Mouse (Mus musculus) gastrocnemius, postnatal 4 days (tissue): ENCODE data around the gene Fbxl2. TPM values are rescaled to one million over a fixed set of nuclear protein-coding genes. Genes with fewer than 3 reads are reported as not detected.

ENCODE experiments used
- DNase-seq, 2 experiments: peaks; one replicate each; pipeline ENCODE4 v3.0.0; 2021 to 2022; ENCODE audit warnings: low spot score in 2 of 2, mixed read lengths in 2 of 2
- total RNA-seq, 2 experiments: library from RNA; stranded (reverse); gene quantifications; 2 replicates each; pipeline ENCODE4 v1.2.3; 2021

The Fbxl2 gene
- total RNA-seq, 2 experiments from 2014 or later, result 3.9 to 4.0 TPM

DNA sequence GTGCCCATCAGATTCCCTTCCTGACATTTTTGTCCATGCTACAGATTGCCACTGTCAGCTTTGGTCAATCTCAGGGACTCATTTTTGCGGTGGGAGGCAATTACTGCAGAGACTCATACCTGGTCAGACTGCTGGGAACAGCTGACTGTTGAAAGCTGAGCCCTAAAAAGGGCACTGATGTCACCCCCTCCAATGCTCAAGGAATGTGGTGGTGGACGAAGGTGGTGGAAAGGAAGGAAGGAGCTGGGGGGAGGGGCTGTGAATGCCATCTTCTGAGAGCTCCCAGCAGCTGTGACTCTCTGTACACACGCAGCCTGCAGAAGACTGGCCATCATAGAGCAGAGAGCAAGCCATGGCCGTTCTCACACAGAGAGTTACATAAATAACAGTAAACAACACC, 23.9 kb downstream of the Fbxl2 start:
- DNase-seq, result no peak

DNA sequence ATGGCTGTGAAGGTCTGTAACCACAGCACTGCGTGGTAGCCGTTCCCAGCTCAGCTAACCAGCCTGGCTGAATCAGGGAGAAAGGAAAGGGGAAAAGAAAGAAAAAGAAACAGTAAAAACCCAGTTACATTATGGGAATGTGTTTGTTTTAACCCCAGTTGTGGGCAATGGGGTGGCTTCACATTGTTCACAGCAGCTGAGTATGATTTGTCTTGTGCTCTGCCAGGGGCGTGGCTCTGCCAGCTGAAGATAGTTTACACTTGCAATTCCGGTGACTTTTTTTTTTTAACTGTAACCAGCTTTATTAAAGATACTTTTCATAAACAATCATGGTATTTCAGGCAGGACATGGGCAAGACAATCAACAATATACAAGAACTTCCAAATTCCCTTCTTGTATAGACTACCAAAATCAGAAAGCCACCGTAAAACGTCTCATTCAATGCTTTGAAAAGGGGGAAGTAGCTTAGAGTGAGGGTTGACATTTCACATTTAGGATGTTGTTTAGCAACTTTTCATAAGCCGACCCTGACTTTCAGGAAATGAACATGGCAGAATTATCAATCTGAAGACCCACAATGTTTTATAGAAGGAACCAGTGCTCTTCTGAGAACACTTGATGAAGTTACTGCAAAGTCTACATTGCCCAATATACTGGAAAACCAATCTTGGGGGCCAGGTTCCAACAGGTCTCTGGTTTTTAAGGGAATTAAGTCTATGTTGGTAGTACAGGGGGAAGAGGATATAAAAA, 26.8 kb downstream of the Fbxl2 start:
- no peak for DNase-seq

DNA sequence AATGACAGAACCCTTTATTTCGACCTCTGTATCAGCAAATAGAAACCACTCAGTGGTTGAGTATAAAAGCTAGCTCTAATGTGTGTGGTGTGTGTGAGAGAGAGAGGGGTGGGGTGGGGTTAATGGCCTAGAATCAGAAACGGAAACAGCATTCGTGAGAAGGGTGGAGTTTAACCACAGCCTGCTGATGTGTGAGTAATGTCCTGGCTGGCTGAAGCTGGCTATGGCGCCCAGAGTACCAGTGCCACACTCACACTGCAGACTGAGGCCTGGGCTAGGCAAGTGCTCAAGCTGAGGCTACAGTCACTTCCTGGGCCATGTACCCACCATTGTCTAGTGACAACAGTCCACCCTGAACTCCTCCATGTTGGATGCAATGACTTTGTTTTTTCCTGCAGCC, 29.6 kb downstream of the Fbxl2 start:
- DNase-seq, result no peak

DNA sequence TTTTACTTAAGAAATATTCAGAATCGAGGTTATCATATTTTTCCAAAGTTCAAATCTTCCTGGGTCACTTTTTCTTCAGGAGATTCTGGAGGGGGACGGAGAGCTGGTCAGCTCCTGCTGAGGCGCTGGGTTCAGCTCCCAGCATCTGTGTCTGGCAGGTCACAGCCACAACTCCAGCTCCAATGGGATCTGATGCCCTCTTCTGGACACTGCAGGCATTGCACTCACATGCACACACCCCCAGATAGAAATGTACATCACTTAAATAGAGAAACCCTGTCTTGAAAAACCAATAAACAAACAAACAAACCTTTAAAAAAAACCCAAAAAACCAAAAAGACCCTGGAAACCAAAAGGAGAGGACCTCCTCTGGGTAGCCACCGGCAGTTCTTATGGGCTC, 30.3 kb downstream of the Fbxl2 start:
- no peak for DNase-seq

DNA sequence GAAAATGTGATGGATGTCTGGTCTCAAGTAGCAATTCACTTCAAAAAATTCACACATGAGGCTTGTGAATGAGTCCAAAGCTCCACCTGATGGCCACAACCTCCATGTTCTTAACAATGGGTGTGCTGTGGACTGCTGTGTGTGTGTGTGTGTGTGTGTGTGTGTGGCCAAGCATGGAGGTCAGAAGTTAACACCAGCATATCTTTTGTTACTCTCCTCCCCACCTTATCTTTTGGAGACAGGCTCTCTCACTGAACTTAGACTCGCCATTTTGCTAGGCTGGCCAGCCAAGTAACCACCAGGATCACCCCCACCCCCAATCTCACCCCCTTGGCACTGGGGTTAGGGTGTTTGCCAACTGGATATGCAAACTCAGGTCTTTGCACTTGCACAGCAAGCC, 32.0 kb downstream of the Fbxl2 start:
- DNase-seq, result no peak

DNA sequence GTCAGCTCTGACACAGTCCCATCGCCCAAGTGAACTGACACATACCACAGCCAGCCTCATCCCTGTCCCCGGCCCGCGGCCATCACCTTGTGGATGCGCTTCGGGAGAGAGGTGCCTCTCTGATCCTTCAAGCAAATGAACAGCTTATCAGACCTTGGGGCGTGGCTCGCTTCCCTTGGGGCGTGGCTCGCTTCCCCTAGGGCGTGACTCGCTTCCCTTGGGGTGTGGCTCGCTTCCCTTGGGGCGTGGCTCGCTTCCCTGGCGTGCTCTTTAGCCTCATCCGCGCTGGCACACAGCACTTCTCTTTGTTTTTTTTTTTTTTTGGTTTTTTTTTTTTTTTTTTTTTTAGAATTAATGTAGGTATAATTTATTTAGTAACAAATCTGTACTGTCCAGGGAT, 34.8 kb downstream of the Fbxl2 start:
- no peak for DNase-seq

DNA sequence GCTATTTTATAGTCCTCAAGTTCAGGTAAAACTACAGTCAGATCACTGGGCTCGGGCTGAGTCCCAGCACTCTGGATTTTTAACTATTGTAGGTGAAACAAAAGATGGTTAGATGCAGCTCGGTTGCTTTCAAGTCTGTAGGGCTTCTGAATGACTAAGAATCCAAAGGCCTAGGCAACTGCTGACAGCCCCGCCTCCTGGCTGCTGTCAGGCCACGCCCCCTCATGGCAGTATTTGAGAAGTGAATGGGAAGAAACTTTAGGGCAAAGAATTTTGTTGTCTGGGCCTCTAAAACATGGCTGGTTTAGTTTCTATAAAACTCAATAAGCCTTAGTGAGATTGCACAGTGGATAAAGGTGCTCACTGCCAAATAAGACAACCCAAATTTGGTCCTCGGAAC, 36.5 kb downstream of the Fbxl2 start:
- DNase-seq, result no peak

DNA sequence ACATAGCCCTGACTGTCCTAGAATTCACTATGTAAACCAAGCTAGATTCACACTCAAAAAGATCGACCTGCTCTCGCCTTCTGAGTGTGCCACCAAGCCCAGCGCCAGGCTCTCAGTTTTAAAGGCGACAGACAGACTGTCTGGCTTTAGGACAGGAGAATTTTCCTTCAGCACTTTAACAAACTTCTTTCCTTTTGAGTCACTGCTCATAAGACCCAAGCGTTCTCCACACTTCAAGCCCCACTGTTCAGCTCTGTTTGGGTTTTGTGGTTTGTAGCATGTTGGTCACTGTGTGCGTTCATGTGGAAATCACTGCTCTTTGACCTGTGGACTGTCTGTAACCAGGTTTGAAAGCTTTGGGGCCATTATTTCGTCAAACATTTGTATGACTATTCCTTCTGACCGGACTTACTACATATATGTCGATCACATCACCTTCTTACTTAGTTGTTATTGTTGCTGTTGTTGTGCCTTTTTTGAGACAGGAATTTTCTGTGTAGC, 38.1 kb downstream of the Fbxl2 start:
- DNase-seq, result no peak

DNA sequence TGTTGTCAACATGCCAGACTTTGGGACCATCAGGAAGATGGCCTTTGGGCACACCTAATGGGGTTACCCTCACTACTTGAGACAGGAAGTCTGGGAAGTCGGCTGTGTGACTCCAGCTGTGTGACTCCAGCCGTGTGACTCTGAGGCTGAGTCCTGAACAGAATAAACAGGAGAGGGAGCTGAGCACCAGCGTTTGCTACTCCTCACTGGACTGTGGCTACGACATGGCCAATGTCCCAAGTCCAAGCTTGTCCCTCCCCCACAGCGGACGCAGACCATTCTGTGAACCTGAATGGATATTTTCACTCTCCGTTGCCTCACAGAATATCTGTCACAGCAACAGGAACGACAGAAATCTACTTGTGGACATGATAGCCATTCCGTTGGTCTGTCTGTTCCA, 39.2 kb downstream of the Fbxl2 start:
- DNase-seq, result no peak

DNA sequence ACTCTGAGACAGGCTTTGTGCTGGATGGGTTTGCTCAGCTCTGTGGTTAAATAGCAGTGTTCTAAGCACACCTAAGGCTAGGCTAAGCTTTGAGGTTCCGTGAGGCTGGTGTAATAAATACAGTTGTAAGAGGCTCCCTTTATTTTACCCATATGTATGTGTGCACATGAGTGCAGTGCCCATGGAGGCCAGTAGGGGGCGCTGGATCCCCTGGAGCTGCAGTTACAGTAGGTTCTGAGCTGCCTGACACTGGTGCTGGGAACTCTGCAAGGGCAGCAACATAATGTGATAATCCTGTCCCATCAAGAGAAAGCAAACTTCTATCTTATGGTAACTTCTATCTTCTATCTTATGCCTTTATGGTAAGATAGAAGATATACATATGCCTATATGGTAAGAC, 47.7 kb downstream of the Fbxl2 start:
- DNase-seq, result no peak

DNA sequence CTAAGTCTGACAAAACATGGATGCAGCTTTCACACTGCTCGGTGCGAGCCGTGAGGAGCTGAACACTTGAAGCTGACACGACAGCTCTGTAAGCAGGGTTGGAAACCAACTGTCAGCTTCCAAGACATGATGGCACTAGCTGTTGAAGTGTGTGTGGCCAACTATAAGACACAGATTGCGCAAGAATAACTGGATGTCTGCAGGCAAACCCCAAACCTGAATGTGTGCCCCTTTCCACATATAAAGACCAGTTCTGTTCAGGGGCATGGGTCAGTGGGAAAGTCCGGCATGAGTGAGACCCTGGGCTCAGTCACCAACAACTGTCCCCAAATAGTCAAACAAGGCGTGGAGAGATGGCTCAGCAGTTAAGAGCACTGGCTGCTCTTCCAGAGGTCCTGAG, 53.2 kb downstream of the Fbxl2 start:
- DNase-seq, result no peak

DNA sequence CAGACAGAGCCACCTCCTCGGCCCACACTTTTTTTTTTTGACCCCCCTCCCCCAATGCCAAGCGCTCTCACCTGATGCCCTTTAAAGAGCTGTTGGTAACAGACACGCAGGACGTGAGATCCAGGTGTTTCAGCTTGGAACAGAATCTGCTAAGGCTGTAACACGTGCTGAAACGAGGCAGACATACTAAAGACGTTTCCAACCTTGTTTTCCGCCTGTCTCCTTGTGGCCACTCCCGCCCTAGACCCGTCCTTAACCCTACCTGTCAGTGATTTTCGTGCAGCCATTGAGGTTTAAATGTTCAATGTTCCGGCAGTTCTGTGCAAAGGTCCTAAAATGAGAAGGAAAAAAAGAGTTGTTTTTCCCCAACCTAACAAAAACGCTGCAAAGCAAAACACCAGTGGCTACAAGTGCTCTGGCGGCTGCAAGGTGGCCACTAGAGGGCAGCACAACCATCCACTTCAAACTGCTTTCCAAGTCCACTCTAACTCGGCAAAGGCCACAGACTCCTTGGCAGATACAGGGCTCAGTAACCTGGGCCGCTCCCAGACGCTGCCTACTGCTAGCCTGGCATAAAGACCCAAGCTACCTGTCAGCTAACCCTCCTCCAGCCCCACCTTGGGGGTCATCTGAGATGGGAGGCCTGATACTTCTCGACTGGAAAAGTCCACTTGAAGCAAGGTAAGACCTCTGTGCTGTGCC, 55.3 kb downstream of the Fbxl2 start:
- DNase-seq, result peak; percentile 71 to 81

DNA sequence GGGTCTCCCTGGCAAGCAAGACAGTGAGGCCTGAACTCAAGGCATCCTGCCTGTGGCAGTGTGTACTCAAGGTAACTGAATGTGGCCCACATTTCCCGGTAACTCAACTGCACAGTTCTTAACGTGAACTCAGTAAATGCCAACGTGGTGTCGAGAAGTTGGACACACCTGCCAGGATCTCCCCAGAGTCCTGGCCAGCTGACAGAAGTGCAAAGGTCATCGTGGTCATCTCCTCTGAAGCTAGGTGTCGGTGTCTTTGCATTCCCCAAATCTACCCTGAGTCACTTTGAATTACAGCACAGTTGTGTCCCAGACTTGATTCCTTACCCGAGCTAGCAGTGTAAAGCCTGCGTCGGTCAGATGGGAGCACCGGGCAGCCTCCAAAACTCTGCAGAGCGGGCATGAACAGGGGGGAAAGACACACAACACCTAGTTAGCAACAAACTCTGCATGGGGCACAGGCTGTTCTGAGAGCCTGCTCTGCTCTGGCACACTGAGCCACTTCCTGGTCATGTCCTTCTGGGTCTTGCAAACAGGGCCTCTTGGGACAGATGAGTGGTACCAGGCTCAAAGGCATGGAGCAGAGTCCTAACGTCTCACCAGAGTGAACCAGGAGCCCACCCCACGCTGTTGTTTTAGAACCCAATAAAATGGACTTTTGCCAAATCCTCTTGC, 60.9 kb downstream of the Fbxl2 start:
- DNase-seq, result no peak

DNA sequence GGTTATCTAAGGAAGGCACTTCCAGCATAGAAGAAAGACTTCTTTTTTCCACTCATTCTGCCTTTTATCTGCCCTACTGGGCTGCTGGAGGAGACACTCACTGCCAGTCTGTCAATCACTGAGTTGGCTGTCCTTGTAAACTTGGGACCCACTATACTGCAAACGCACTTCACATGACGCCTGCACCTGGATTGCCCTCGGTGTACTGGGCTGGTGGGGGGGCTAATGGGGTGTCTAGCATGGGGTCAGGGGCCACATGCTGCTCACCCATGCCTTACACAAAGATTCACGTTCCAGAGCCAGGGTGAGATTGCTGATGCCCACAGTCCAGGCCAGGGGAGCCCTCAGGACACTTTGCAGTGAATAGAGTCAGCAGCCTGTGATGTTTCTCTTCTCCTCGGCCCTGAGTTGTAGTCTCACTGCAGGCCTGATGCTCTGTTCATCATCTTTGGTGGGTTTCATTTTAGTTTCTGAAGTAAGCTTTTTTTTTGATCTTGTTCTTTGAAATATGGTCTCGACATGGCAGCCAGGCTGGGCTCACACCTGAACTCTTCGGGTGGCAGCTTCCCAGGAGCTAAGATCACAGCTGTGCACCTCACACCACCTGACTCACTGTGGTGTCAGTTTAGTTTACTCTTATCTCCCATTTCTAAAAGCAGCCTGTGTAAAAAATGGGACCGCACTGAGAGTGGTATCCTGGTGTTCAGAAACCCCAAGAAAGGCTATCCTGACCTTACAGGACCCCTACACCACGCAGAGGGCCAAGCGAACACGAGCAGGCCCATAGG, 62.9 kb downstream of the Fbxl2 start:
- DNase-seq, result no peak

DNA sequence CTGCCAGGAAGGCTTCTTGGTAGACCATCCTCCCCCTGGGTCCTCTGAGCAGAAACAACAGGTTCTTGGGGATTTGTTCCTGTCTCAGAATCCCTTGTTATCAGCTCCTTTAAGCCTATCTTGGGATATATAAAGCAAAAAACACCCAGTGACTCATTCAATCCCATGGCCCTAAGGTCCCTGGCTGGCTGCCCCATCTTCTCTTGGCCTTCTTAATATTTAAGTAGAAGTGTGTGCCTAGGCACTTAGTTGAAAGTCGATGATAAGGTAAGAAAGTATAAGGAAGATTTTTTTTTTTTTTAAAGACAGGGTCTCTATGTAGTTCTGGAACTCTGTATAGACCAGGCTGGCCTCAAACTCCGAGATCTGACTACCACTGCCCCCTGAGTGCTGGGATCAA, 63.5 kb downstream of the Fbxl2 start:
- no peak for DNase-seq

DNA sequence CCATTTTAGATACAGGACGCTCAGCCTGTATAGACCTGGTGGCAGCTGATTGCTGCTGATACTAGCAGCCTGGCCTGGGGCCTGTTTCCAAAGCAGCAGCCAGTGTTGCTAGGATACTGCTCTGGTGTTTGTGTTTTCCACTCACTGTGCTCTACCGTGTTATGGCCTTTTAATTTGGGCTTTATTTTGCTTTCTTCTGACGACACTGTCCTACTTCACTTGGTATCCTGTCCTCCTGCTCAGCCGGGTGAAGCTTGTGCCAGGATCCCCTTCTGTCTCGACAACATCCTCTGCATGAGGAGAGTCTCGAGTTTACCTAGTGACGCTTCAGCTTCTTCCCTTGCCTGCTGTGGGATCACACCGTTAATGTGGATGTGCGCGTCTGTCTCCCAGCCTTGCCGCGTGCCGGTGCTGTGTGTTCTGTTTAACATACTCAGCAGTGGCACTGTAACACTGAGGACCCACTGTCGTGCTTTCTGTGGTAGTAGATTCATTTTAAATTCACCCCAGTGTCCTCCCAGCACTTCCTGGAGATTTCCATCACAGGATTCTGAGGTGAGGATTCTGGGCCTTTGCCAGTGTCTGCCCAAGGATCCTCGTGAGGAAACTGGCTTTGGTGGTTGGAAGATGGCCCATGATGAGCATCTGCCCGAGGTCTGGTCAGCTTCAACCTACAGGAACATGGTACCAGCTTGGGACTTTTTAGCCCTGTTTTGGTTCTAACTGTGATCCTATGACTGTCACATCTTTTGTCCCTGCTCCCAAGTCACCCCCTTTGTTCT, 64.7 kb downstream of the Fbxl2 start:
- no peak for DNase-seq

DNA sequence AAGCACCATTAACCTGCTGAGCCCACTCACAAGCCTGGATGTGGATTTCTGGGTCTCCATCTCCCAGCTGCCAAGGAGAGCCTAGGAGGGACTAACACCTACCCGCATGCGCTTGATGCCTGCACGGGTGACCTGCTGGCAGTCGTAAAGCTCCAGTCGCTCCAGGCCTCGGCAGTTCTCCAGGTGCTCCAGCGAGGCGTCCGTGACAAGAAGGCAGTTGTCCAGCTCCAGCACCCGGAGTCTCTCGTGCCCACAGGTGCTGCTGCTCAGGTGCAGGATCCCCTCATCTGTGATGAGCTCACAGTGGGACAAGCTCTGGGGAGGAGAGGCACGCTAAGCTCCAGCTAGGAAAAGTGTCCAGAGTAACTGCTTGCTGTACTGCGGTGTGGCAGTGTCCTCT, 66.6 kb downstream of the Fbxl2 start:
- DNase-seq, result no peak

DNA sequence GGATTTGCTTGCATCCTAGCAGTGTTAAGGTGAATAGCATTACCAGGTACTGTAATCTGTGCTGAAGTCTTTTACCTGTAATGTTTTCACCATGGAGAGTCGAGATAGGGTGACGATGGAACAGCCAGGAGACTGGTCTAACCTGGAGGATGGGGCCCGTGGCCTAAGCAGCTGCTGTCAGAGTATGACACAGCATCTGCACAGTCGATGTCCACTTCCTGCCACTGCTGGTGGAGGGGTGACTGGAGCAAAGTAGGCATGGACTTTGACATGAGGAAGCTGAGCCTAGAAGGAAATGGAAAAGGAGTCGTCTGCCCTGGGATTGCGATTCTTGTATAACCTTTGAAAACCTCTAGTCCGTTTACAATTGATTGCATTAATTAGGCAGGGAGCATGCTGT, 67.3 kb downstream of the Fbxl2 start:
- no peak for DNase-seq

DNA sequence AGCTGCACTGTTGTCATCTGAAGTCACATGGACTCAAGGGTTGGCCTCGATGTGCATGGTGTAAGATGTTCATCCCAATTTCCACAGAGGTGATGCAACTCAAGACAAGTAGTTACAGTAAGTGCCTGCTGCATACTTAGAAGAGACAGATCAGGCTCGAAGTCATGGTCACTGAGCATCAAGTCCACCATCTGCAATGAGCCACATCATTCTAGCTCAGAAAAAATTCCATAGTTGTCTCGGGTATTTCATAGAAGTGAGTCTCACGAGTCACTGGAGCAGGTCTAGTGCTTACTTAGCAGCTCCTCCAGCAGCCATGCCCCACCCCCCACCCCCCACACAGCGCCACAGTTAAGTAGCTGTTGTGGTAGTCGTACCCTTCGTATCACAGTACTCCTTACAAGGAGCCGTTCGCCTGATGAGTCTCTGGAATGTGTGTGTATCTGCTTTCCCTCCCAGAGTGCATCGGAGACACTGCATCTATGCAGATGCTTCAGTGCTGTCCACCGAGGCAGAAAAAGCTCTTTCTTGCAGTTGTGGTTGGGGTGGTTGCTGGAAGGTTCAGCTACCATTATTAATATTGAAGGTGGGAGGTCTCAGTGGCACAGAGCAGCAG, 68.7 kb downstream of the Fbxl2 start:
- no peak for DNase-seq

DNA sequence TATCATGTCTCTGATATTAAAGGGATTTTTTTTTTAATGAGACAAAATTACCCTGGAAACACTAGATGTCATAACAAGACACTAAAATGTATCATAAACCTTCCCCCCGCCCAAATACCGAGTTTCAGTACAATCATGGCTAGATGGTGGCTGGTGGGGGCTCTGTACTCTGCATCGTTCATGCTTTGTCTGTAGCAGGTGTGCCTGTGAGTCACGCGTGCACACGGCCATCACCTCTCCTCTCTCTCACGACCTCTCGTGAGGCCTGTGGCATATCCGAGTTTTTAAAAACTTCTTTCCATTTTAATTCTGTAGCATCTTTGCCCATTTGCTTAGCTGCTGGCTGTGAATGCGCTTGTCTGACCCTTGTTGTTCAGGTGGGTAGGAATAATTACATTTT, 69.7 kb downstream of the Fbxl2 start:
- no peak for DNase-seq
